Mouse (Mus musculus): ENCODE results near the gene Gns. TPM values are rescaled to one million over a fixed set of nuclear protein-coding genes. Genes with fewer than 3 reads are reported as not detected.

Gene Gns
- polyA plus RNA-seq, 1 experiment, result 48.6 TPM

DNA sequence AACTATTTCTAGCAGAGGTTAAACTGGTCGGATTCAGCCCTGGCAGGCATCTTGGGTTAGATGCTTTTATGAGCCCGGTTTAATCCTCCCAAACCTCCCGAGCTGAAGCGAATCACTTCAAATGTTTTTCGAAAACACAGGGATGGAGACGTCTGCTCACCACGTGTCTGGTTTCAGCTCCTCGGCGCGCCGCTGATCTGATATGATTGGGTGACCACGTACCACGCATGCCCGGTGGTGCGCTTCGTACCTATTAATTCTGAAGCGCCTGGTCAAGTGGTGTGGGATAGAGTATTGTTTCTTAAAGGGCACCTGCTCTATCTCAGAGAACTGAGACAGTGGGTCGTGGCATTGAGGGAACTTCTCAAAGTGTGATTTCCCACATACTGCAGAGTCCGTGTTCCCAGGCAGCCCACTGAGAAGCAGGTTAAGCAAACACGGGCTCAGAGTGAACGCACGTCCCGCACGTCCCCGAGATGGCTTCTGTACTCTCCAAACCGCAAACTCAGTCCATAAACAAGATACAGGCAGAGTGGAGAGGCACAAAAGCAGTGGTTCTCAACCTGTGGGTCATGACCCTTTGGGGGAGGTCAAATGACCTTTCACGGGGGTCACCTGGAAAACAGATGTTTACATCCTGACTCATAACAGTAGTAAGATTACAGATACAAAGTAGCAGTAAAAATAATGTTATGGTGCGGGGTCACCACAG, 70.8 kb downstream of the Gns start:
- H3K27ac ChIP-seq (ENCODE audit: insufficient read depth, low read length), result no peak overlapping the region
- WGBS, result 73% methylated on average over 28 of the region's 28 CpGs
- no peaks in the 10 kb centered on the region for H3K27me3 ChIP-seq (ENCODE audit: control insufficient read depth, insufficient read depth, low read length)
- no peak overlapping the region for H3K4me3 ChIP-seq (replicated peaks; ENCODE audit: insufficient read depth, low read depth, low read length)
- H3K4me1 ChIP-seq (ENCODE audit: control insufficient read depth, insufficient read depth, low read length), result peaks cover 4% of the 10 kb centered on the region; the same call in 1 of the 2 replicates
- no peak for DNase-seq
- no peak for TF ChIP-seq POLR2A (IDR thresholded peaks at IDR 0.05; ENCODE audit: borderline replicate concordance, insufficient read depth, low read length)
- TF ChIP-seq CTCF (IDR thresholded peaks at IDR 0.05; ENCODE audit: borderline replicate concordance, insufficient read depth, low read depth, low read length), result no peak

DNA sequence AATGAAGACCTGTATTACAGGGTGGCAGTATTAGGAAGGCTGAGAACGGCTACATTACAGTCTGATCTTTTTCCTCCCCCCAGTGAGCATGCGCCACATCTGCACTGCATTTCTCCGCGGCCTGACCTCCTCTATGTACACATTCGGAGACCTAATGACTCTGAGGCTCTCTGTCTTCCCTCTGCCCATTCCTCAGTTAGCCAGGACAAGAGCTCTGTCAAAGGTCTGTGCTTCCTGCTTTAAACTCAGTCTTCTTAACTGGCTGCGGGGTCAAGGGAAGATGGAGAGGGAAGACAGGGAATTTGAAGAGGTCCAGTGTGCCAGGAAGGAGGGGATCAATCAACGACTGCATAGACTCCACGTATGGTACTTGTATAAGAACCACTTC, 71.4 kb downstream of the Gns start:
- Histone ChIP-seq H3K27me3 (ENCODE audit: control insufficient read depth, insufficient read depth, low read length) (no peaks in the 10 kb centered on the region), H3K27ac (ENCODE audit: insufficient read depth, low read length) (no peak overlapping the region), H3K4me3 (replicated peaks; ENCODE audit: insufficient read depth, low read depth, low read length) (no peak overlapping the region), H3K4me1 (ENCODE audit: control insufficient read depth, insufficient read depth, low read length) (peaks cover 4% of the 10 kb centered on the region; the same call in 1 of the 2 replicates)
- DNase-seq, result no peak
- 76% methylated on average over 8 of the region's 8 CpGs for WGBS
- TF ChIP-seq POLR2A (IDR thresholded peaks at IDR 0.05; ENCODE audit: borderline replicate concordance, insufficient read depth, low read length) (no peak), CTCF (IDR thresholded peaks at IDR 0.05; ENCODE audit: borderline replicate concordance, insufficient read depth, low read depth, low read length) (no peak)

GRCm38 (mm10) chr10:121436693-121437092, 71.8 kb downstream of the Gns start:
- no peak for DNase-seq
- no peak overlapping the region for H3K4me3 ChIP-seq (replicated peaks; ENCODE audit: insufficient read depth, low read depth, low read length)
- H3K4me1 ChIP-seq (ENCODE audit: control insufficient read depth, insufficient read depth, low read length), result peaks cover 4% of the 10 kb centered on the region; the same call in 1 of the 2 replicates
- no peak for TF ChIP-seq POLR2A (IDR thresholded peaks at IDR 0.05; ENCODE audit: borderline replicate concordance, insufficient read depth, low read length)
- TF ChIP-seq CTCF (IDR thresholded peaks at IDR 0.05; ENCODE audit: borderline replicate concordance, insufficient read depth, low read depth, low read length), result no peak
- no peaks in the 10 kb centered on the region for H3K27me3 ChIP-seq (ENCODE audit: control insufficient read depth, insufficient read depth, low read length)
- 72% methylated on average over 4 of the region's 4 CpGs for WGBS
- no peak overlapping the region for H3K27ac ChIP-seq (ENCODE audit: insufficient read depth, low read length)

DNA sequence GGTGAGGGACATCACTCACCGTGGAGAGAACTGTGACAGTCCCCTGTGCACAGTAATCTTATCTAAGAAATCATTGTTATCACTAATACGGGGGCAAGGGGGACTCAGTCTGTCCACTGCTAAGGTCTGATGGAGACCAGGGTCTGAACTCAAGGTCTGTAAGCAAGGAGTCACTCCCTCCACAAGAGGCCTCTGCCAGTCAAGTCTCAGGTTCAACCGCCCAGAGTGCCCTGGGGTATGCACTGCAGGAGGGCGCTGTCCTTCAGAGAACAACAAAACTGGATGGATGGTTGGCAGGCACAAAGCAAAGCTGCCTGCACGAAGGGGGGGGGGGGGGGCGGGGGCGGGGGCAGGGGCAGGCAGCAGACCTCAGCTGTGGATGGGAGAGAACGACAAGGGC, 73.2 kb downstream of the Gns start:
- H3K4me3 ChIP-seq (replicated peaks; ENCODE audit: insufficient read depth, low read depth, low read length), result no peak overlapping the region
- DNase-seq, result no peak

DNA sequence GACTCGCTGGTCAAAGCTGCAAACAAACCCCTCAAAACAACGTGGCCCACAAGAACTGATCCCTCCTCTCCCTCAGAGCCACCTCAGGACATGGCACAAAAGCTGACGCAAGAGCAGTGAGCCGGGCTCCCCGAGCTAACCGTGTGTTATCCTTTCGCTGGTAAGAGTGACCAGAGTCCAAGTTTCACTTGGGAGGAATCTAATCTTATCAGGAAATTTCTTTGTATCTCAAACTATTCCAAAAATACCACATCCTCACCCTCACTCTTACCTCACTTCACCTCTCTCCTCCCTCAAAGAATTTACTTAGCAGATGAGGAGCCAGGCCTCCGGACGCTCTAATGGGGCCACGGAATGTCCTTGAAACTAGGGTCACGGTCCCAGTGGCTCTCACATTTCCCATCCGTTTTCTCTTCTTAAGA, 74.4 kb downstream of the Gns start:
- H3K4me3 ChIP-seq (replicated peaks; ENCODE audit: insufficient read depth, low read depth, low read length), result no peak overlapping the region
- WGBS, result 88% methylated on average over 12 of the region's 12 CpGs
- H3K27me3 ChIP-seq (ENCODE audit: control insufficient read depth, insufficient read depth, low read length), result no peaks in the 10 kb centered on the region
- DNase-seq, result no peak
- no peak for TF ChIP-seq POLR2A (IDR thresholded peaks at IDR 0.05; ENCODE audit: borderline replicate concordance, insufficient read depth, low read length)
- TF ChIP-seq CTCF (IDR thresholded peaks at IDR 0.05; ENCODE audit: borderline replicate concordance, insufficient read depth, low read depth, low read length), result no peak
- no peaks in the 10 kb centered on the region for H3K4me1 ChIP-seq (ENCODE audit: control insufficient read depth, insufficient read depth, low read length)
- H3K27ac ChIP-seq (ENCODE audit: insufficient read depth, low read length), result no peak overlapping the region

More for the DNA sequence above, 73.2 kb downstream of the Gns start:
- WGBS, result 66% methylated on average over 8 of the region's 8 CpGs
- no peaks in the 10 kb centered on the region for H3K27me3 ChIP-seq (ENCODE audit: control insufficient read depth, insufficient read depth, low read length)
- H3K4me1 ChIP-seq (ENCODE audit: control insufficient read depth, insufficient read depth, low read length), result peaks cover 3% of the 10 kb centered on the region; the same call in 1 of the 2 replicates
- no peak overlapping the region for H3K27ac ChIP-seq (ENCODE audit: insufficient read depth, low read length)
- no peak for TF ChIP-seq POLR2A (IDR thresholded peaks at IDR 0.05; ENCODE audit: borderline replicate concordance, insufficient read depth, low read length)

DNA sequence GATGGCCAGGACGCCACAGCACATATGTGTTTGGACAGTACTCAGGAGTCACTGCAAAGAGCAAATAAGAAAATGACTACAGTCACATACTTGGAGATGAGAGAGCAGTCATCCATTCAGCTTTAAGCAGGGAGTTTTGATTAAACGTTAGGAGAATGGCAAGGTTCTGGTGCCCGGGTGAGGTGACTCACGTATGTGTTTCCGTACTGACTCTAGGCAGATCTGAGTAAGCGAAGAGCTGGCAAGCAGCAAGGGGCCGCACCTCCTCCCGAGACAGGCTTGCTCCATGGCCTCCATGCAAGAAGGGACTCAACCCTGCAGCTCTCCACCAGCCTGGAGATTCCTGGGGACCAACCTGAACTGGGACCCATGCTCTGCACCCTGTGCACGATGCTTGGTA, 78.9 kb downstream of the Gns start:
- DNase-seq, result no peak
- no peak overlapping the region for H3K27ac ChIP-seq (ENCODE audit: insufficient read depth, low read length)
- H3K4me3 ChIP-seq (replicated peaks; ENCODE audit: insufficient read depth, low read depth, low read length), result no peak overlapping the region
- TF ChIP-seq POLR2A (IDR thresholded peaks at IDR 0.05; ENCODE audit: borderline replicate concordance, insufficient read depth, low read length), result no peak
- no peak for TF ChIP-seq CTCF (IDR thresholded peaks at IDR 0.05; ENCODE audit: borderline replicate concordance, insufficient read depth, low read depth, low read length)
- 80% methylated on average over 9 of the region's 9 CpGs for WGBS
- H3K4me1 ChIP-seq (ENCODE audit: control insufficient read depth, insufficient read depth, low read length), result no peaks in the 10 kb centered on the region
- H3K27me3 ChIP-seq (ENCODE audit: control insufficient read depth, insufficient read depth, low read length), result no peaks in the 10 kb centered on the region

DNA sequence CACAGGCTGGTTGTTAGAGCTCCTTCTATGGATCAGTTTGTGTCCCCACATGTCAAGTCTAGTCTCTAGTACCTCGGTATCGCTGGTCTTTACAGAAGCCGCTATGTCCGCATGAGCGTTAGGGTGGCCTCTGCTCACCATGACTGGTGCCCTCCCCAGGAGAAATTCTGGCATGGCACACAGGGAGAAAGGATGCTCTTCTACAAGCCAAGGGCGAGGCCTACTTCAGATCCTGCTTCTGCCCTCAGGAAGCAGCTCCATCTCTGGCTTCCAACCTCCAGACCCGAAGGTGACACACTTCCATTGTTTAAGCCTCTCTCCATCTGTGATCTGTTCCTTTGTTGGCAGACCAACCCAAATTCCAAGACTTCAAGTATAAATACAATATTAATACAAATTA, 79.3 kb downstream of the Gns start:
- H3K27me3 ChIP-seq (ENCODE audit: control insufficient read depth, insufficient read depth, low read length), result no peaks in the 10 kb centered on the region
- H3K4me3 ChIP-seq (replicated peaks; ENCODE audit: insufficient read depth, low read depth, low read length), result no peak overlapping the region
- TF ChIP-seq CTCF (IDR thresholded peaks at IDR 0.05; ENCODE audit: borderline replicate concordance, insufficient read depth, low read depth, low read length) (no peak), POLR2A (IDR thresholded peaks at IDR 0.05; ENCODE audit: borderline replicate concordance, insufficient read depth, low read length) (no peak)
- WGBS, result 90% methylated on average over 7 of the region's 7 CpGs
- H3K27ac ChIP-seq (ENCODE audit: insufficient read depth, low read length), result no peak overlapping the region
- no peaks in the 10 kb centered on the region for H3K4me1 ChIP-seq (ENCODE audit: control insufficient read depth, insufficient read depth, low read length)
- DNase-seq, result no peak

DNA sequence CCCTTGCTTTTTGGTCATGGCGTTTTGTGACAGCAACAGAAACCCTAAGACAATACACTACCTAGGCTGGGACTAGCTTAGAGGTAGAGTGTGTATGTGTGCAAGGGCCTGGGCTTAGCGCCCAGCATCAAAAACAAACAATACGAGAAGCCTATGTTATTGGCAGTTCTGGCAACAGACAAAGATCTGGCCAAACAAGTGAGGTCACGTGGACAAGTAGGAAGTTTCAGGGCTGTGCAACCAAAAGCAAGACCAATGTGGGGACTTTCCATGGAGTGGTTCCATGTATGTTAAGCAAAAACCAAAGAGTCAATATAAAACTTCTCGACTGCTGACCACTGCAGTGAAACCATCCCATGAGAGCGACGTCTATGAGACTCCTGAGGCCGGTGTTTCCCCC, 80.9 kb downstream of the Gns start:
- no peak overlapping the region for H3K27ac ChIP-seq (ENCODE audit: insufficient read depth, low read length)
- WGBS, result 88% methylated on average over 8 of the region's 8 CpGs
- no peaks in the 10 kb centered on the region for H3K4me1 ChIP-seq (ENCODE audit: control insufficient read depth, insufficient read depth, low read length)
- no peak for DNase-seq
- no peak overlapping the region for H3K4me3 ChIP-seq (replicated peaks; ENCODE audit: insufficient read depth, low read depth, low read length)
- no peaks in the 10 kb centered on the region for H3K27me3 ChIP-seq (ENCODE audit: control insufficient read depth, insufficient read depth, low read length)
- TF ChIP-seq CTCF (IDR thresholded peaks at IDR 0.05; ENCODE audit: borderline replicate concordance, insufficient read depth, low read depth, low read length) (no peak), POLR2A (IDR thresholded peaks at IDR 0.05; ENCODE audit: borderline replicate concordance, insufficient read depth, low read length) (no peak)

Other genes with a start within 250 kb of the Gns start
- 25.8 and 26.0 TPM in 2 replicates for gene Tbc1d30, start 13.8 kb upstream of the Gns start, polyA plus RNA-seq (2012; rRNA removed)
- 16.5 and 17.8 TPM in 2 replicates for gene Rassf3, start 111.3 kb downstream of the Gns start, polyA plus RNA-seq (2012; rRNA removed)
- gene Tbk1, start 221.7 kb downstream of the Gns start, polyA plus RNA-seq (2012; rRNA removed), result 42.1 and 44.8 TPM in 2 replicates